Mouse (Mus musculus) yolk sac, embryonic 10.5 days (tissue): ENCODE data around the gene Lin7a.

Source experiments
- DNase-seq: peaks from one replicate; pipeline ENCODE4 v3.0.0-alpha.2; 2017; ENCODE audit warnings: low spot score

The Lin7a gene

GRCm38 (mm10) chr10:107271321-107272130 is at the start of gene Lin7a:
Lin7a (plus strand) TSS chr10:107271686.
- DNase-seq: peak; percentile 1

- DNase-seq: no peak
These were observed 49.8 kb upstream of the Lin7a start for GRCm38 (mm10) chr10:107221726-107222125.

GRCm38 (mm10) chr10:107222406-107223185 is 48.9 kb upstream of the Lin7a start:
- no peak for DNase-seq

GRCm38 (mm10) chr10:107223186-107223440 is 48.4 kb upstream of the Lin7a start:
- DNase-seq: no peak

- no peak for DNase-seq
These were observed 47.7 kb upstream of the Lin7a start for GRCm38 (mm10) chr10:107223821-107224220.

GRCm38 (mm10) chr10:107224596-107225330 is 46.7 kb upstream of the Lin7a start:
- DNase-seq: no peak

GRCm38 (mm10) chr10:107225331-107225835 is 46.1 kb upstream of the Lin7a start:
- no peak for DNase-seq

GRCm38 (mm10) chr10:107225871-107226270 is 45.6 kb upstream of the Lin7a start:
- DNase-seq: no peak

GRCm38 (mm10) chr10:107227901-107228300 is 43.6 kb upstream of the Lin7a start:
- DNase-seq: no peak

GRCm38 (mm10) chr10:107228776-107229175 is 42.7 kb upstream of the Lin7a start:
- DNase-seq: no peak

GRCm38 (mm10) chr10:107229416-107229815 is 42.1 kb upstream of the Lin7a start:
- DNase-seq: no peak

GRCm38 (mm10) chr10:107230081-107230850 is 41.2 kb upstream of the Lin7a start:
- no peak for DNase-seq

- DNase-seq: no peak
These were observed 40.7 kb upstream of the Lin7a start for GRCm38 (mm10) chr10:107230851-107231130.

GRCm38 (mm10) chr10:107231421-107232010 is 40.0 kb upstream of the Lin7a start:
- DNase-seq: no peak

- no peak for DNase-seq
These were observed 38.9 kb upstream of the Lin7a start for GRCm38 (mm10) chr10:107232491-107233110.

- DNase-seq: no peak
These were observed 38.3 kb upstream of the Lin7a start for GRCm38 (mm10) chr10:107233221-107233620.

- DNase-seq: no peak
These were observed 37.7 kb upstream of the Lin7a start for GRCm38 (mm10) chr10:107233825-107234224.

GRCm38 (mm10) chr10:107234421-107235400 is 36.8 kb upstream of the Lin7a start:
- no peak for DNase-seq

- no peak for DNase-seq
These were observed 36.0 kb upstream of the Lin7a start for GRCm38 (mm10) chr10:107235496-107235895.

GRCm38 (mm10) chr10:107236211-107236610 is 35.3 kb upstream of the Lin7a start:
- no peak for DNase-seq
